Mouse (Mus musculus): ENCODE measurements around the gene Mios.

Mios gene

GRCm38 (mm10) chr6:8278426-8279002, 69.5 kb downstream of the Mios start:
- peak; percentile 27 for DNase-seq (ENCODE audit: low spot score)

- DNase-seq (ENCODE audit: low spot score): no peak
These were observed 74.2 kb downstream of the Mios start for GRCm38 (mm10) chr6:8283255-8283654.

GRCm38 (mm10) chr6:8285401-8285960, 76.5 kb downstream of the Mios start:
- DNase-seq (ENCODE audit: low spot score): no peak
